Mouse (Mus musculus): ENCODE results near the gene Olfr1160.

DNA sequence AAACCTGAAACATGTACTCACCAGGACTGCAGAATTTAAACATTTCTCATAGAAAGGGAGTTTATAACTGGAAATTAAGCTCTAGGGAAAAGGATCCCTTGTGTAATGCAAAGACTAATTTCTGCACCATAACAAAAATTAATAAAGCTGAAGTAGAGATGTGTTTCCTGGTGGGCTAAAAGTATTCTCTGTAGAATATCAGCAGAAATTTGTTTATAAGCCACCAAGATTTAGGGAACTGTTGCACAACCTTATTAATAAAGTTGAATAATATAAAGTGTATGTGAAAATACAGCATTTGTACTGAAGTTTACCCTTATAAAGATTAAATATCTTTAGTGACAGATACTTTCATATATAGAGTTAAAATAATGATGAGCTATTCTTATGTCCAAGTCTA is 55.1 kb downstream of the Olfr1160 start, which contains the start of gene Olfr1156:
- TF ChIP-seq CTCF (IDR thresholded peaks at IDR 0.05; ENCODE audit: insufficient read depth, low read depth, low read length) (no peak), POLR2A (IDR thresholded peaks at IDR 0.05; ENCODE audit: insufficient read depth, low read depth, low read length) (no peak)
